Mouse (Mus musculus): ENCODE data around the gene Phf11b.
"Not testable (repeated sequence)": the region's sequence is repeated elsewhere in the genome, so short reads cannot be mapped to it uniquely, and the experiment has no call there.

DNA sequence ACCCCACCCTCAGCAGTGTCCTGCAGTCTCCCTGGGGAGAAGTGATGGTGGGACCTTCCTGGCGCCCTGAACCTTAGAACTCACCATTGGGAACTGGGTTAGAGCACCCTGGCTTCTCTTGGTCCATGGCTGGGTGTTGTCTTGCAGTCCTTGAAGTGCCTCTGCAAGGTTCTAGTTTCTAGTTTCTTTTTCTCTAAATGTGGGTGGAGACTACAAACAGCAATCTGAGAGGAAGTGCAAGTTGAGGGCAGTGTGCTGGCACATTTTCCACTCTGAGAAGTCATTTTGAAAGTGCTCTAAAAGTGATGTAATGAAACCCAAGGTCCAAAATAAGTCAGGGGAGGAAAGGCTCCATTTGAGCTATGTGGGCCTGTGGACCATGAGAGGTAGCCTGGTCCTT lies at the start of gene Phf11b:
- TF ChIP-seq CTCF (IDR thresholded peaks at IDR 0.05; ENCODE audit: low read depth, low read length); POLR2A (IDR thresholded peaks at IDR 0.05; ENCODE audit: borderline replicate concordance, low read depth, low read length): not testable (repeated sequence)
